Mouse (Mus musculus): ENCODE measurements around the gene Tmem138. TPM values are rescaled to one million over a fixed set of nuclear protein-coding genes. Genes with fewer than 3 reads are reported as not detected.

Tmem138 gene
- polyA plus RNA-seq, 1 experiment, result 16.5 TPM

DNA sequence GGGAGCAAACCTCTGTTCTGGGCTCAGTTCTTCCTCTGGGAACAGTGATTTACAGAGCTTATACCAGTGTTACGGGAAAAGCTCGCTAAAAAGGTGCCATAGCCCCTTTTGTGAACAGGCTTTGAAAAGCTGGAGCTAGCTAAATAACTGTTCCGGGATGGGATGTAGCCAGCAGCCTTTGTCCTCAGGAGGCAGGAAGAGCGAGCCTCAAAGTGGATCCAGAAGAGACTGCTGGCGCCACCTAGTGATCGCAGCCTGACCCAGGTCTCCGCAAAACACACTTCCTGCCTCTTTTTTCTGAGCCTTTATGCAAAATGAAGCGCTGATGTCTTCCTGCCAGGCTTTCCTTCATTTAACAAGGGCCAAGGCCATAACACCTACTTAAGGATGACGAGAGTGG, 25.6 kb upstream of the Tmem138 start:
- Histone ChIP-seq H3K4me1 (ENCODE audit: control insufficient read depth, insufficient read depth, low read length) (peaks cover 2% of the 10 kb centered on the region; the same call in 1 of the 2 replicates), H3K27ac (ENCODE audit: control insufficient read depth, insufficient read depth, low read depth, low read length, poor library complexity) (peak overlapping the region; percentile 60), H3K4me3 (replicated peaks; ENCODE audit: control insufficient read depth, low read depth, low read length) (no peak overlapping the region)
- 2% methylated on average over 9 of the region's 9 CpGs for WGBS
- TF ChIP-seq POLR2A (IDR thresholded peaks at IDR 0.05; ENCODE audit: borderline replicate concordance, control insufficient read depth, low read depth, low read length), result no peak
- peak; percentile 94 for TF ChIP-seq CTCF (IDR thresholded peaks at IDR 0.05; ENCODE audit: control insufficient read depth, insufficient read depth, low read length)

- Histone ChIP-seq H3K4me1 (ENCODE audit: control insufficient read depth, insufficient read depth, low read length) (peaks cover 2% of the 10 kb centered on the region; the same call in 1 of the 2 replicates), H3K27ac (ENCODE audit: control insufficient read depth, insufficient read depth, low read depth, low read length, poor library complexity) (peak overlapping the region; percentile 60), H3K4me3 (replicated peaks; ENCODE audit: control insufficient read depth, low read depth, low read length) (no peak overlapping the region)
- TF ChIP-seq POLR2A (IDR thresholded peaks at IDR 0.05; ENCODE audit: borderline replicate concordance, control insufficient read depth, low read depth, low read length) (no peak), CTCF (IDR thresholded peaks at IDR 0.05; ENCODE audit: control insufficient read depth, insufficient read depth, low read length) (no peak)
- 14% methylated on average over 6 of the region's 6 CpGs for WGBS
These were observed 25.1 kb upstream of the Tmem138 start for GRCm38 (mm10) chr19:10602247-10602769.

- no peak overlapping the region for H3K27ac ChIP-seq (ENCODE audit: control insufficient read depth, insufficient read depth, low read depth, low read length, poor library complexity)
These were observed 22.5 kb upstream of the Tmem138 start for GRCm38 (mm10) chr19:10599648-10600047.

GRCm38 (mm10) chr19:10598188-10598587, 21.0 kb upstream of the Tmem138 start:
- no peak overlapping the region for H3K4me3 ChIP-seq (replicated peaks; ENCODE audit: control insufficient read depth, low read depth, low read length)
- H3K4me1 ChIP-seq (ENCODE audit: control insufficient read depth, insufficient read depth, low read length), result peaks cover under 1% of the 10 kb centered on the region; the same call in 1 of the 2 replicates
- TF ChIP-seq CTCF (IDR thresholded peaks at IDR 0.05; ENCODE audit: control insufficient read depth, insufficient read depth, low read length), result peak; percentile 53
- TF ChIP-seq POLR2A (IDR thresholded peaks at IDR 0.05; ENCODE audit: borderline replicate concordance, control insufficient read depth, low read depth, low read length), result no peak
- no peak overlapping the region for H3K27ac ChIP-seq (ENCODE audit: control insufficient read depth, insufficient read depth, low read depth, low read length, poor library complexity)
- 30% methylated on average over 3 of the region's 3 CpGs for WGBS

More at GRCm38 (mm10) chr19:10599648-10600047, 22.5 kb upstream of the Tmem138 start:
- TF ChIP-seq CTCF (IDR thresholded peaks at IDR 0.05; ENCODE audit: control insufficient read depth, insufficient read depth, low read length), result no peak
- no peak for TF ChIP-seq POLR2A (IDR thresholded peaks at IDR 0.05; ENCODE audit: borderline replicate concordance, control insufficient read depth, low read depth, low read length)
- Histone ChIP-seq H3K4me1 (ENCODE audit: control insufficient read depth, insufficient read depth, low read length) (peaks cover 2% of the 10 kb centered on the region; the same call in 1 of the 2 replicates), H3K4me3 (replicated peaks; ENCODE audit: control insufficient read depth, low read depth, low read length) (no peak overlapping the region)
- WGBS, result 91% methylated on average over 2 of the region's 2 CpGs

DNA sequence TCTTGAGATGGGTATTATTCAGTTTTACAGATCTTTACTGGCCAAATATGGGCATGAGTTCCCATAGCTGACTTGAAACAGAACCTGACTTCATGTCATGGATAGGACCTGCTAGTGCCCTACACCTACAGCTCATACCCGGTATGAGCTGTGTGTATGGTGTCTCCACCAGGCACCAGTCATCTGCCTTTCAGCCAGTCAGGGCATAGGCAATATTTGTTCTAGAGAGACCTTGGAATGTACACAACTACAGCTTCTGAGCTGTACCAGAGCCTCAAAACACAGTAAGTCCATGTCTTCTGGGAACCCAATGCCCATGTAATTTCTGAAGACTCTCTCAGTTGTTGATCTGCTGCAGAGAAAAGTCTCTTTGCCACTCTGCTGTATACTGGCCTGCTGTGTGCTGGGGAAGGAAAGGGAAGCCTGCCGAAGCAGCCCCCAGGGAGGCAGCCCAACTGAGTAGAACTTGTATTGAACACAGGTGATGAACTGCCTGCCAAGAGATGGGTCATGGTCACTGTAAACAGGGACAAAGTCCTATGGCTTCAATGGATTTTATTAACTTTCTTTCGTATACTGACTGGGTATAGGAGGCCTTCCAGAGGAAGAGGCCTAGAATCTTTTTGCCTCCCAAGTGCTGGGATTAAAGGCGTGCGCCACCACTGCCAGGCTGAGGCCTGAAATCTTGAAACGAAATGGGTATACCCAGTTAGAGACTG, 14.7 kb upstream of the Tmem138 start:
- Histone ChIP-seq H3K4me3 (replicated peaks; ENCODE audit: control insufficient read depth, low read depth, low read length) (no peak overlapping the region), H3K27ac (ENCODE audit: control insufficient read depth, insufficient read depth, low read depth, low read length, poor library complexity) (no peak overlapping the region), H3K4me1 (ENCODE audit: control insufficient read depth, insufficient read depth, low read length) (peaks cover 7% of the 10 kb centered on the region)
- TF ChIP-seq CTCF (IDR thresholded peaks at IDR 0.05; ENCODE audit: control insufficient read depth, insufficient read depth, low read length) (no peak), POLR2A (IDR thresholded peaks at IDR 0.05; ENCODE audit: borderline replicate concordance, control insufficient read depth, low read depth, low read length) (no peak)
- WGBS, result 84% methylated on average over 6 of the region's 6 CpGs

DNA sequence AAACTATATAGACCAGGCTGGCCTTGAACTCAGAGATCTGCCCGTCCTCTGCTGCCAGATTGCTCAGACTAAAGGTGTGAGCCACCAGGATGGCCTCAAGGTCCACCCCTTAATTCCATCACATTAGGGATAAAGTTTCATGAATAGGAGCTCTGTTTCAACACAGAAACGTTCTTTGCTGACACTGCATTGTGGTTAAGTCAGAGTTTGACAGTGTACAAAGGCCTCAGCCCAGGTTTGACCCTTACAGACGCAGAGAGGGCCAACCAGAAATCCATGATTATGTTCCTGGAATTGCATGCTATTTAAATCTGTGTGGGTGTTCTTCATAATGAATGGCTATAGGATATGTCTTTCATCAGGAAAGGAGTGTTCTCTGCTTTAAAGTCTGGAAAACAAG, 13.1 kb upstream of the Tmem138 start:
- Histone ChIP-seq H3K4me1 (ENCODE audit: control insufficient read depth, insufficient read depth, low read length) (peaks cover 7% of the 10 kb centered on the region), H3K4me3 (replicated peaks; ENCODE audit: control insufficient read depth, low read depth, low read length) (no peak overlapping the region), H3K27ac (ENCODE audit: control insufficient read depth, insufficient read depth, low read depth, low read length, poor library complexity) (no peak overlapping the region)
- 61% methylated on average over 3 of the region's 3 CpGs for WGBS
- no peak for TF ChIP-seq POLR2A (IDR thresholded peaks at IDR 0.05; ENCODE audit: borderline replicate concordance, control insufficient read depth, low read depth, low read length)
- no peak for TF ChIP-seq CTCF (IDR thresholded peaks at IDR 0.05; ENCODE audit: control insufficient read depth, insufficient read depth, low read length)

- Histone ChIP-seq H3K4me3 (replicated peaks; ENCODE audit: control insufficient read depth, low read depth, low read length) (no peak overlapping the region), H3K4me1 (ENCODE audit: control insufficient read depth, insufficient read depth, low read length) (peaks cover 7% of the 10 kb centered on the region), H3K27ac (ENCODE audit: control insufficient read depth, insufficient read depth, low read depth, low read length, poor library complexity) (peak overlapping the region; percentile 18; the same call in 1 of the 2 replicates)
- TF ChIP-seq POLR2A (IDR thresholded peaks at IDR 0.05; ENCODE audit: borderline replicate concordance, control insufficient read depth, low read depth, low read length), result no peak
- WGBS, result 21% methylated on average over 5 of the region's 5 CpGs
These were observed 12.1 kb upstream of the Tmem138 start for GRCm38 (mm10) chr19:10589127-10589857.

GRCm38 (mm10) chr19:10587231-10587630, 10.1 kb upstream of the Tmem138 start:
- Histone ChIP-seq H3K27ac (ENCODE audit: control insufficient read depth, insufficient read depth, low read depth, low read length, poor library complexity) (no peak overlapping the region), H3K4me1 (ENCODE audit: control insufficient read depth, insufficient read depth, low read length) (peaks cover 9% of the 10 kb centered on the region), H3K4me3 (replicated peaks; ENCODE audit: control insufficient read depth, low read depth, low read length) (no peak overlapping the region)
- WGBS, result 51% methylated on average over 8 of the region's 8 CpGs
- TF ChIP-seq POLR2A (IDR thresholded peaks at IDR 0.05; ENCODE audit: borderline replicate concordance, control insufficient read depth, low read depth, low read length), result no peak
- no peak for TF ChIP-seq CTCF (IDR thresholded peaks at IDR 0.05; ENCODE audit: control insufficient read depth, insufficient read depth, low read length)
